Mouse (Mus musculus) lung, postnatal 0 days (tissue): ENCODE measurements at regions not wholly inside any gene's neighbourhood (a gene's known extent, or its start where the extent isn't known, plus 50 kb on each side); places are given as distances from the start of the nearest gene placed in this dataset.

Experiments
- ATAC-seq: fragments of 200-750 bp; cut with Nextera tagmentation; 2 replicates; pipeline ENCODE4 v1.8.0; 2017; ENCODE audit warnings: moderate library complexity
- DNase-seq: peaks from one replicate; pipeline ENCODE4 v3.0.0-alpha.2; 2016; ENCODE audit warnings: low spot score
- H3K27ac ChIP-seq: fragments of 300-500 bp; sonication (generic); 2 replicates; pipeline ENCODE4 v1.5.1; 2014; ENCODE audit warnings: antibody characterized with exemption, mild to moderate bottlenecking, low read length, mixed read lengths
- H3K27me3 ChIP-seq: fragments of 300-500 bp; sonication (generic); replicated peaks from 2 replicates; pipeline ENCODE4 v1.6.1; 2014; ENCODE audit warnings: low read length, mixed read lengths; ENCODE audit not compliant: insufficient read depth
- H3K36me3 ChIP-seq: fragments of 300-500 bp; sonication (generic); 2 replicates; pipeline ENCODE4 v1.6.1; 2014; ENCODE audit warnings: low read length, mixed read lengths; ENCODE audit not compliant: insufficient read depth
- H3K4me1 ChIP-seq: fragments of 300-500 bp; sonication (generic); 2 replicates; pipeline ENCODE4 v1.6.1; 2014; ENCODE audit warnings: antibody characterized with exemption, low read depth, low read length, mixed read lengths; ENCODE audit not compliant: insufficient read depth
- H3K4me2 ChIP-seq: fragments of 300-500 bp; sonication (generic); replicated peaks from 2 replicates; pipeline ENCODE4 v1.6.1; 2014; ENCODE audit warnings: low read depth, mild to moderate bottlenecking, low read length, moderate library complexity, mixed read lengths
- H3K4me3 ChIP-seq: fragments of 300-500 bp; sonication (generic); 2 replicates; pipeline ENCODE4 v1.5.1; 2014; ENCODE audit warnings: low read depth, low read length
- H3K9ac ChIP-seq: fragments of 300-500 bp; sonication (generic); replicated peaks from 2 replicates; pipeline ENCODE4 v1.6.1; 2014; ENCODE audit warnings: low read depth, mild to moderate bottlenecking
- H3K9me3 ChIP-seq: fragments of 300-500 bp; sonication (generic); 2 replicates; pipeline ENCODE4 v1.6.1; 2016; ENCODE audit warnings: low read length, mixed read lengths
- CTCF ChIP-seq: IDR thresholded peaks from 2 replicates; pipeline ENCODE4 v1.5.1; 2016; ENCODE audit warnings: antibody characterized with exemption, mild to moderate bottlenecking
- EP300 ChIP-seq: IDR thresholded peaks from 2 replicates; pipeline ENCODE4 v1.6.1; 2016; ENCODE audit warnings: antibody characterized with exemption, mild to moderate bottlenecking, control low read depth
- WGBS: fragments of 180-500 bp; shearing (Covaris S2); extraction: QIAGEN DNeasy Blood & Tissue Kit; methylation state at CpG from one replicate; pipeline ENCODE4 v1.1.7; 2014; 5-methylcytosine and 5-hydroxymethylcytosine counted together

DNA sequence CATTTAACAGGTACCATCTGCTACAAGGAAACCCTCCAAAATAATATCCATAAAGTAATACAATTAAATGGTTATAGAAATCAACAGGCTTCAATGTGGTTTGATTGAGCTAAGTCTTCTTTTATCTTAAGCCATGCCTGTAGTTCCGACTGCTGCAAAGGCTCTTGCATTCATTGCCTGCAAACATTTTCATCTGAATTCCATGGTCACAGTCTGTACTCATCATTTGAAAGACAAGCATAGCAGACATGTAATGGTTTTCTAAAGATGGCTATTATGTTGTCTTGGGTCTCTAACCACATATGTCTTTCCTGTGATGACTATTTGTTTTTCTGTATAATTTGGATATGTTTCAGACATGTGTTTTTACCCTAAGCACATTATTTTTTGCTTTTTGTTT, 677.9 kb downstream of the Hace1 start:
- H3K4me3 ChIP-seq = no peak overlapping the region
- no peaks in the 10 kb centered on the region for H3K4me1 ChIP-seq
- no peak overlapping the region for H3K27ac ChIP-seq
- H3K9me3 ChIP-seq = no peaks in the 10 kb centered on the region
- H3K36me3 ChIP-seq = no peaks in the 10 kb centered on the region
- H3K9ac ChIP-seq = no peak overlapping the region
- H3K4me2 ChIP-seq = no peak overlapping the region
- H3K27me3 ChIP-seq = no peaks in the 10 kb centered on the region
- WGBS = 79% methylated on average over 1 of the region's 1 CpGs
- DNase-seq (no peak), ATAC-seq (no peak)
- TF ChIP-seq EP300 = no peak
- no peak for TF ChIP-seq CTCF

DNA sequence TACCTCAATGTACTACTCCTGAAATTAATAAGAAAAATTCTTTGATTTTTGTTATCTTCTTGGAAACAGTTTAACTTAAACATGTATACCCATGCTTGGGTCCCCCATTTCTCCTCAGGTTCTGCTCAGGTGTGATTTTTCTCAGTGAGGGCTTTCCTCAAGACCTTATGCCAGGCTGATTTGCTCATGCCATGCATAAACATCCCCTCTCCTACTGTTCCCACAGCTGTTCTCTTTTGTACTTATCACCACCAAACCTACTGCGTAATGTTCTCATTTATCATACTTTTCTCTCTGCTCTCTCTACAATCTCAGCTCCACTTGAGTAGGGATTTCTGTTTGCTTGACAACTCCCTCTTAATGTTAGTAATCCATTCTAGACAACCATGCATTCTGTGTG, 692.1 kb downstream of the Hace1 start:
- Histone ChIP-seq H3K9me3 (no peaks in the 10 kb centered on the region), H3K4me3 (no peak overlapping the region), H3K36me3 (no peaks in the 10 kb centered on the region), H3K4me1 (no peaks in the 10 kb centered on the region), H3K4me2 (no peak overlapping the region), H3K27me3 (no peaks in the 10 kb centered on the region), H3K9ac (no peak overlapping the region), H3K27ac (no peak overlapping the region)
- 74% methylated on average over 1 of the region's 1 CpGs for WGBS
- TF ChIP-seq EP300 = no peak
- no peak for TF ChIP-seq CTCF
- DNase-seq = no peak
- ATAC-seq = no peak

DNA sequence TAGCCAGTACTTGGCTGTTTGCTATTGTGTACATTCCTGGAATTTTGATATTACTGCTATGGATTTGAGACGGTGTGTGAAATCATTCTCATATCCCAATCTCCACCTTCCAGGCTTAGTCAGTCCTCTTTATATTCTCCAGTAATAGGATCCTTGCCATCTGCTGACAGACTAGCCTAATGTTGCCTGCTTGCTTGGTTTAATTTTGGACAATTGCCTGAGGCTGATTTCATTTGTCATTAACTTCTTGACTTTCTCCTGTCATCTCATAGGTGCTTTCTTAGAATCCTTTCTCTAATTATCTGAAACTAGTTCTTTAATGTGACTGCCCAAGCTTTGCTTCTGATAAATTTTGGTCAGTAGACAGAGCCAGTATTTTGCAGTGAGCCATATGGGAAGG, 696.2 kb downstream of the Hace1 start:
- ATAC-seq = no peak
- no peaks in the 10 kb centered on the region for H3K27me3 ChIP-seq
- H3K36me3 ChIP-seq = no peaks in the 10 kb centered on the region
- no peak for DNase-seq
- 41% methylated on average over 1 of the region's 1 CpGs for WGBS
- no peaks in the 10 kb centered on the region for H3K9me3 ChIP-seq
- no peak overlapping the region for H3K27ac ChIP-seq
- no peak overlapping the region for H3K9ac ChIP-seq
- no peak overlapping the region for H3K4me2 ChIP-seq
- TF ChIP-seq EP300 (no peak), CTCF (no peak)
- H3K4me1 ChIP-seq = no peaks in the 10 kb centered on the region
- no peak overlapping the region for H3K4me3 ChIP-seq

DNA sequence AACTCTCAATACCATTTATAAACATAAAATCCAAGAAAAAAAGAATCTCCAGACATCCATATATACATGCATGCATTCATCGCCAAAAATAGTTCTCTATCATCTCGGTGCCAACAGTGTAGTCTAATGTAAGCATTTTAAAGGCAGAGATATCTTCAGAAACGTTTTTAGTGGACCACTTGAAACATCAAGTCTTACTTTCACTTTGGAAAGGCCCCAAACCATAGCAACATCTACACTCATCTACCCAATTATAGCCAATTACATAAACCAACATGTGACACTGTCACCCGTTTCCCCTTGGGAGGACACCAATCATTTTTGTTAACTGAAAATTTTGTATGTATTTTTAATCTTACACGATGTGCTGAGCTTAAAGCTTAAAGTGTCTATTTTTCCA, 716.7 kb downstream of the Hace1 start:
- H3K36me3 ChIP-seq = no peaks in the 10 kb centered on the region
- 43% methylated on average over 5 of the region's 5 CpGs for WGBS
- no peak for DNase-seq
- ATAC-seq = no peak
- no peak overlapping the region for H3K4me2 ChIP-seq
- H3K4me3 ChIP-seq = no peak overlapping the region
- no peak overlapping the region for H3K9ac ChIP-seq
- no peaks in the 10 kb centered on the region for H3K9me3 ChIP-seq
- H3K4me1 ChIP-seq = no peaks in the 10 kb centered on the region
- TF ChIP-seq CTCF (no peak), EP300 (no peak)
- H3K27me3 ChIP-seq = no peaks in the 10 kb centered on the region
- H3K27ac ChIP-seq = no peak overlapping the region

DNA sequence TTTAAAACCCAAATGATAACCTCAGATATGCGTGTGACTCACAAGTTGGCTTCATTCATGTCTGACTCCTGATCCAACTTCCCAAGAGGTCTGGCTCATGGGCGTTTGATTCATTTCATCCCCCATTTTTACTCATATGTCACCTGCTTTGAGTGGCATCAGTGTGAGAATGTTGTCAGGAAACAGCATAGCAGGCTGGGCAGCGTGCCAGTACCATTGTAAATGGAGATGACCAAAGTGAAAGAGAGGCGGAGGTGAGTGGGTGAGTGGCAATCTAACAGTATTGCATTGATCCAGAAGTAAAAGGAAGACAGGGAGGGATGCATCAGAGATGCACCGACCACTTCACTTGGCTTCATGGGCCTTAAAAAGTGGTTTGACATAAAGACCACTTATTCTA, 720.7 kb downstream of the Hace1 start:
- Histone ChIP-seq H3K27me3 (no peaks in the 10 kb centered on the region), H3K36me3 (no peaks in the 10 kb centered on the region), H3K4me1 (no peaks in the 10 kb centered on the region), H3K4me2 (no peak overlapping the region), H3K9me3 (no peaks in the 10 kb centered on the region), H3K4me3 (no peak overlapping the region), H3K27ac (no peak overlapping the region), H3K9ac (no peak overlapping the region)
- no peak for TF ChIP-seq CTCF
- TF ChIP-seq EP300 = no peak
- 57% methylated on average over 5 of the region's 5 CpGs for WGBS
- no peak for DNase-seq
- no peak for ATAC-seq

DNA sequence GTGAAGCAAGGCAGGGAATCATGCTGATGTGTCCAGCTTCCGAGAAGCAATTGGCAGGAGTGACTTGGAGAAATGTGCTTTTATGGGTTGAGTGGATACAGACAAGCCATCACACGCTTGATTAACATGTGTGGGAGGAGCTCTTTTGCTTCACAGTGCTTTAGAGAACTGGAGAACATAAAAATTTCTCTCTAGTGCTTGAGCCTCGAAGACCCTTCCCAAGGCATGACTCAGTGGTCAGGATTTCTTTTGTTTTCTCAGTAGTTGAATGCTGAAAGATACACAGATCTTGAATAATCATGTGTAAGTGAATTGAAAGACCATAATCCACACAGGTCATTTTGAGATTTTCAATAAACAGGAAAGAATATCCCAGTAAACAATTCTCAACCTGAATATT, 721.9 kb downstream of the Hace1 start:
- H3K9ac ChIP-seq = no peak overlapping the region
- H3K9me3 ChIP-seq = no peaks in the 10 kb centered on the region
- H3K4me1 ChIP-seq = no peaks in the 10 kb centered on the region
- H3K27me3 ChIP-seq = no peaks in the 10 kb centered on the region
- H3K36me3 ChIP-seq = no peaks in the 10 kb centered on the region
- no peak overlapping the region for H3K4me3 ChIP-seq
- 57% methylated on average over 3 of the region's 3 CpGs for WGBS
- no peak overlapping the region for H3K27ac ChIP-seq
- no peak for DNase-seq
- H3K4me2 ChIP-seq = no peak overlapping the region
- TF ChIP-seq CTCF (no peak), EP300 (no peak)
- no peak for ATAC-seq

DNA sequence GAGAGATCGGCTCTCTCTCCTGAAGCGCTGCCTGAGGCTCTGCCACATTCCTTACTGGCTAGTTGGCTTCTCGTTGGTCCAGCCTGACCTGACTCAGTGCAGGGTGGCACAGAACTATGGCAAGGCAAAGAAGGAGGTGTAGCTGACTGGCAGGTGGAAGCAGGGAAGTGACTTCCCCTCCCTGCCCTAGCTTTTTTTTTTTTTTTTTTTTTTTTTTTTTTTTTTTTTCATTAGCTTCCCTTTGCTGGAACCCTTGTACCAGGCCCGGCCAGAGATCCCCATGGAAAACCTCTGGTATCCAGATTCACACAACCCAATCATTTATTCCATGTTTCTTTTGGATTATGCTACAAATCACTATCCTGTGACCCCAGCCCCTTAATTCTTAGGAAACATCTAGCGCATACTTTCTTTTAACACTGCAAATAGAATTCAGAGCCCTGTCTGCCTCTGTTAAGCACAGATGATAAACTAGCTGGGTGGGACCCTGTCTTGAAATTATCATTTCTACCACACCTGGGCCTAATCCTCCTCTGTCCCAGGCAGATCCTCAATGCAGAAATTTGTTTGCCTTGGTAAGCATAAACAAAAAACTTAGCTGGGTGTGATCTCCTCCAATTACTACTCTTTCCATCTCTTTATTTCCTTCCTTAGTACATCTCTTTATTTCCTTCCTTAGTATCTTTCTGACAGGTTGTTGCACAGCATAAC, 742.9 kb downstream of the Hace1 start:
- H3K36me3 ChIP-seq = no peaks in the 10 kb centered on the region
- H3K9me3 ChIP-seq = no peaks in the 10 kb centered on the region
- ATAC-seq (no peak), DNase-seq (no peak)
- WGBS = 71% methylated on average over 5 of the region's 5 CpGs
- H3K4me2 ChIP-seq = no peak overlapping the region
- TF ChIP-seq CTCF (no peak), EP300 (no peak)
- no peaks in the 10 kb centered on the region for H3K27me3 ChIP-seq
- H3K4me1 ChIP-seq = no peaks in the 10 kb centered on the region
- H3K27ac ChIP-seq = no peak overlapping the region
- no peak overlapping the region for H3K4me3 ChIP-seq
- H3K9ac ChIP-seq = no peak overlapping the region
